Mouse (Mus musculus) lung, postnatal 14 days (tissue): Measurements from ENCODE around the gene Gm8108.
"Not testable (repeated sequence)": the region's sequence is repeated elsewhere in the genome, so short reads cannot be mapped to it uniquely, and the experiment has no call there.

ENCODE experiments used
- DNase-seq: peaks from one replicate; pipeline ENCODE4 v3.0.0; 2021

The Gm8108 gene

GRCm38 (mm10) chr14:4110426-4110825, at the start of gene Gm8108:
Gene Gm8108 (plus strand): TSS chr14:4110526.
- DNase-seq: peak; percentile 0

GRCm38 (mm10) chr14:4083820-4084219, 26.5 kb upstream of the Gm8108 start, which contains the start of gene Gm3115:
Gene Gm3115 (plus strand): TSS chr14:4084120.
- DNase-seq: not testable (repeated sequence)

GRCm38 (mm10) chr14:4141646-4142045, 31.3 kb downstream of the Gm8108 start:
- not testable (repeated sequence) for DNase-seq

- not testable (repeated sequence) for DNase-seq
Measured at GRCm38 (mm10) chr14:4164730-4165129, 54.4 kb downstream of the Gm8108 start, which contains the start of gene Gm3127. Gene Gm3127 (plus strand): TSS chr14:4165030.

GRCm38 (mm10) chr14:4182030-4182429, 71.7 kb downstream of the Gm8108 start:
- DNase-seq: not testable (repeated sequence)
